Mouse (Mus musculus): ENCODE measurements around the gene Gulp1. TPM values are rescaled to one million over a fixed set of nuclear protein-coding genes. Genes with fewer than 3 reads are reported as not detected.

Gulp1 gene
- 15.0 and 17.9 TPM in 2 replicates for polyA plus RNA-seq (2016; fragmentation: Nextera tagmentation; extraction: Ambion mirVana)

GRCm38 (mm10) chr1:44551461-44552370 is at the start of gene Gulp1:
Gene Gulp1 (plus strand): TSS chr1:44551511.
- H3K4me2 ChIP-seq (replicated peaks), result peak within 1 kb of the TSS; percentile 95
- H3K27ac ChIP-seq, result peak within 1 kb of the TSS; percentile 37; the same call in 1 of the 2 replicates
- H3K4me1 ChIP-seq, result peaks cover 13% of the 10 kb centered on the region; the same call in 1 of the 2 replicates
- 1% methylated on average over 55 of the region's 55 CpGs for WGBS
- peak within 1 kb of the TSS; percentile 67 for H3K9ac ChIP-seq
- peak within 1 kb of the TSS; percentile 61 for H3K4me3 ChIP-seq
- H3K9me3 ChIP-seq, result no peaks in the 10 kb centered on the region
- ATAC-seq (ENCODE audit: low FRiP score, low read depth), result peak; percentile 91
- H3K27me3 ChIP-seq (replicated peaks), result no peaks in the 10 kb centered on the region
- no peaks in the 10 kb centered on the region for H3K36me3 ChIP-seq

GRCm38 (mm10) chr1:44550261-44550660 is 1.1 kb upstream of the Gulp1 start:
- H3K4me1 ChIP-seq, result peaks cover 13% of the 10 kb centered on the region; the same call in 1 of the 2 replicates
- H3K4me2 ChIP-seq (replicated peaks), result no peak overlapping the region
- no peak for ATAC-seq (ENCODE audit: low FRiP score, low read depth)
- H3K27ac ChIP-seq, result no peak overlapping the region
- no peaks in the 10 kb centered on the region for H3K9me3 ChIP-seq
- no peaks in the 10 kb centered on the region for H3K36me3 ChIP-seq
- no peak overlapping the region for H3K4me3 ChIP-seq
- H3K9ac ChIP-seq, result no peak overlapping the region
- 80% methylated on average over 6 of the region's 6 CpGs for WGBS
- H3K27me3 ChIP-seq (replicated peaks), result no peaks in the 10 kb centered on the region

- Histone ChIP-seq H3K4me1 (peaks cover 13% of the 10 kb centered on the region; the same call in 1 of the 2 replicates), H3K27ac (peak overlapping the region; percentile 37; the same call in 1 of the 2 replicates), H3K4me2 (replicated peaks) (peak overlapping the region; percentile 95), H3K9me3 (no peaks in the 10 kb centered on the region), H3K27me3 (replicated peaks) (no peaks in the 10 kb centered on the region), H3K9ac (peak overlapping the region; percentile 67), H3K4me3 (peak overlapping the region; percentile 61), H3K36me3 (no peaks in the 10 kb centered on the region)
- 8% methylated on average over 15 of the region's 15 CpGs for WGBS
- peak; percentile 73 for ATAC-seq (ENCODE audit: low FRiP score, low read depth)
Measured at GRCm38 (mm10) chr1:44552371-44552841, 1.1 kb downstream of the Gulp1 start.

GRCm38 (mm10) chr1:44553166-44553898 is 2.0 kb downstream of the Gulp1 start:
- peaks cover 13% of the 10 kb centered on the region; the same call in 1 of the 2 replicates for H3K4me1 ChIP-seq
- WGBS, result 38% methylated on average over 6 of the region's 6 CpGs
- no peak overlapping the region for H3K9ac ChIP-seq
- ATAC-seq (ENCODE audit: low FRiP score, low read depth), result no peak
- no peaks in the 10 kb centered on the region for H3K9me3 ChIP-seq
- H3K36me3 ChIP-seq, result no peaks in the 10 kb centered on the region
- no peaks in the 10 kb centered on the region for H3K27me3 ChIP-seq (replicated peaks)
- peak overlapping the region; percentile 95 for H3K4me2 ChIP-seq (replicated peaks)
- no peak overlapping the region for H3K4me3 ChIP-seq
- H3K27ac ChIP-seq, result no peak overlapping the region

- WGBS, result 83% methylated on average over 4 of the region's 4 CpGs
- no peak overlapping the region for H3K4me2 ChIP-seq (replicated peaks)
- no peaks in the 10 kb centered on the region for H3K27me3 ChIP-seq (replicated peaks)
- H3K4me3 ChIP-seq, result no peak overlapping the region
- H3K36me3 ChIP-seq, result no peaks in the 10 kb centered on the region
- no peak for ATAC-seq (ENCODE audit: low FRiP score, low read depth)
- H3K27ac ChIP-seq, result no peak overlapping the region
- H3K9ac ChIP-seq, result no peak overlapping the region
- no peaks in the 10 kb centered on the region for H3K4me1 ChIP-seq
- H3K9me3 ChIP-seq, result no peaks in the 10 kb centered on the region
Measured at GRCm38 (mm10) chr1:44567431-44567830, 16.1 kb downstream of the Gulp1 start.

- no peak for ATAC-seq (ENCODE audit: low FRiP score, low read depth)
- Histone ChIP-seq H3K27me3 (replicated peaks) (no peaks in the 10 kb centered on the region), H3K4me1 (no peaks in the 10 kb centered on the region), H3K36me3 (no peaks in the 10 kb centered on the region), H3K4me3 (no peak overlapping the region), H3K27ac (no peak overlapping the region), H3K4me2 (replicated peaks) (no peak overlapping the region), H3K9me3 (no peaks in the 10 kb centered on the region), H3K9ac (no peak overlapping the region)
- 64% methylated on average over 2 of the region's 2 CpGs for WGBS
Measured at GRCm38 (mm10) chr1:44568296-44568695, 17.0 kb downstream of the Gulp1 start.

- Histone ChIP-seq H3K9me3 (no peaks in the 10 kb centered on the region), H3K9ac (no peak overlapping the region), H3K36me3 (no peaks in the 10 kb centered on the region), H3K4me1 (no peaks in the 10 kb centered on the region), H3K4me2 (replicated peaks) (no peak overlapping the region), H3K27ac (no peak overlapping the region), H3K4me3 (no peak overlapping the region), H3K27me3 (replicated peaks) (no peaks in the 10 kb centered on the region)
- ATAC-seq (ENCODE audit: low FRiP score, low read depth), result no peak
- WGBS, result 79% methylated on average over 1 of the region's 1 CpGs
Measured at GRCm38 (mm10) chr1:44576001-44576400, 24.7 kb downstream of the Gulp1 start.

GRCm38 (mm10) chr1:44576610-44577009 is 25.3 kb downstream of the Gulp1 start:
- H3K36me3 ChIP-seq, result no peaks in the 10 kb centered on the region
- H3K4me1 ChIP-seq, result no peaks in the 10 kb centered on the region
- H3K27ac ChIP-seq, result no peak overlapping the region
- H3K9me3 ChIP-seq, result no peaks in the 10 kb centered on the region
- H3K4me2 ChIP-seq (replicated peaks), result no peak overlapping the region
- no peak overlapping the region for H3K4me3 ChIP-seq
- no peaks in the 10 kb centered on the region for H3K27me3 ChIP-seq (replicated peaks)
- H3K9ac ChIP-seq, result no peak overlapping the region
- 83% methylated on average over 2 of the region's 2 CpGs for WGBS
- ATAC-seq (ENCODE audit: low FRiP score, low read depth), result no peak

- 62% methylated on average over 3 of the region's 3 CpGs for WGBS
- Histone ChIP-seq H3K36me3 (no peaks in the 10 kb centered on the region), H3K9me3 (no peaks in the 10 kb centered on the region), H3K27ac (no peak overlapping the region), H3K4me2 (replicated peaks) (no peak overlapping the region), H3K4me3 (no peak overlapping the region), H3K27me3 (replicated peaks) (no peaks in the 10 kb centered on the region), H3K9ac (no peak overlapping the region), H3K4me1 (peaks cover 8% of the 10 kb centered on the region; the same call in 1 of the 2 replicates)
- no peak for ATAC-seq (ENCODE audit: low FRiP score, low read depth)
Measured at GRCm38 (mm10) chr1:44580390-44580789, 29.1 kb downstream of the Gulp1 start.

GRCm38 (mm10) chr1:44584886-44585385 is 33.6 kb downstream of the Gulp1 start:
- H3K9me3 ChIP-seq, result no peaks in the 10 kb centered on the region

GRCm38 (mm10) chr1:44591742-44592141 is 40.4 kb downstream of the Gulp1 start:
- Histone ChIP-seq H3K4me2 (replicated peaks) (no peak overlapping the region), H3K9me3 (no peaks in the 10 kb centered on the region), H3K9ac (no peak overlapping the region), H3K4me3 (no peak overlapping the region), H3K27ac (no peak overlapping the region), H3K27me3 (replicated peaks) (no peaks in the 10 kb centered on the region), H3K4me1 (no peaks in the 10 kb centered on the region), H3K36me3 (no peaks in the 10 kb centered on the region)
- ATAC-seq (ENCODE audit: low FRiP score, low read depth), result no peak
- 53% methylated on average over 3 of the region's 3 CpGs for WGBS

More at GRCm38 (mm10) chr1:44584886-44585385, 33.6 kb downstream of the Gulp1 start:
- Histone ChIP-seq H3K27ac (no peak overlapping the region), H3K4me1 (peaks cover 8% of the 10 kb centered on the region; the same call in 1 of the 2 replicates), H3K27me3 (replicated peaks) (no peaks in the 10 kb centered on the region), H3K4me3 (no peak overlapping the region), H3K36me3 (no peaks in the 10 kb centered on the region), H3K9ac (no peak overlapping the region), H3K4me2 (replicated peaks) (no peak overlapping the region)
- ATAC-seq (ENCODE audit: low FRiP score, low read depth), result 0 out of 2 replicates have a peak, but pooled peaks have one; percentile 53
- WGBS, result 43% methylated on average over 3 of the region's 3 CpGs

GRCm38 (mm10) chr1:44593109-44593508 is 41.8 kb downstream of the Gulp1 start:
- WGBS, result 95% methylated on average over 1 of the region's 1 CpGs

More at GRCm38 (mm10) chr1:44593109-44593508, 41.8 kb downstream of the Gulp1 start:
- Histone ChIP-seq H3K4me3 (no peak overlapping the region), H3K9me3 (no peaks in the 10 kb centered on the region), H3K9ac (no peak overlapping the region), H3K4me2 (replicated peaks) (no peak overlapping the region), H3K4me1 (no peaks in the 10 kb centered on the region), H3K27ac (no peak overlapping the region), H3K36me3 (no peaks in the 10 kb centered on the region), H3K27me3 (replicated peaks) (no peaks in the 10 kb centered on the region)
- ATAC-seq (ENCODE audit: low FRiP score, low read depth), result no peak
